Mouse (Mus musculus): ENCODE measurements around the gene Stox2.

The Stox2 gene

DNA sequence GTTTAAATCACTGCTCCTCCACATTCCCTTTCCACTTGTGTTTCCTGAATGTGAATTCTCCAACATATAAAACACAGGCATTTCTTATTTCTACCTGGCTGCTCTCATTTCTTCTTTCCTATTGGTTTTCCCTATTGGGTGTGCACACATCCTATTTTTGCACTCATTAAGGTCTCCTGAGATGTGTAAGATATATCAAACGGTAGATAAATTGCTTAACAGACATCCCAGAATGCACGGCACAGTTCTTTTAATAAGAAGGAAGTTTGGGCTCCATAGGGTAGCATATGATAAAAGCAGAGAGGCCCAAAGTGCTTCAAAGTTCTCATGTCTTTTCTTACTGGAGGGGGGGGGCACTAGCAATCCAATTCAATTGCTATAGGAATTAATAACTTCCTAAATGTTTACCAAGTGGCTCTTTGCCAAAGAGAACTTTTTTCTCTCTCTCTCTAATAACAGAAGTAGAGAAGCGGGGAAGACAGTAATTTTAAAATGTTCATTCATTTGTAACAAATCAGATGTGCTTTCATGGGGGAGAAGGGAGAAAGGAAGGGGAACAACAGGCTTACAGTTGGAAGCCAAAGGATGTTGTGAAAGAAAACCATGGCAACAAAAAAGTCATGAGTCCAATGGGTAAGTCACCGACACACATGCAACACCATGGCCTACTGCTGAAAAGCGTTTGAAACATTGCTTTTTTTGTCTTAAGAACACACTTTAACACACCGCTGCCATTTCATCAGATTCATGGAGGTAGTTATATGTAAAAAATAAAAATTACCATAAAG, 263.2 kb downstream of the Stox2 start:
- no peak for DNase-seq (ENCODE audit: low spot score in 2 of 2)

DNA sequence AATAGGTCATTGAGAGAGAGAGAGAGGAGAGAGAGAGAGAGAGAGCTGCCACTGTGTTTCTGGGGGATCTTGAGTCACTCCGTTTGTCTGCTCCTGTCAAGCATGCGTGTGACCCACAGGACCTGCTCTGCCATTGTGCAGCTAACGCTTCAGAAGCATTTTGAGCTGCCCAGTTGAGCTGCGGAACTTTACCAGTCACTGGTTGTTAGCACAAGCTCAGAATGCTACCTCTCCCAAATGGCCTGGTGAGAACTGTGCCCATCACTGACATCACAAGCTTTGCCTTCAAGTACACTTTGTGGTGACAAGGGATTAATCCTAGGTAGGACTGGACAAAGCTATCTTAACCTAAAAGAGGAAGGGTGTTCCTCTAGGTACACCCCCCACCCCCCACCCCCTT, 263.9 kb downstream of the Stox2 start:
- DNase-seq (ENCODE audit: low spot score in 2 of 2) = no peak

DNA sequence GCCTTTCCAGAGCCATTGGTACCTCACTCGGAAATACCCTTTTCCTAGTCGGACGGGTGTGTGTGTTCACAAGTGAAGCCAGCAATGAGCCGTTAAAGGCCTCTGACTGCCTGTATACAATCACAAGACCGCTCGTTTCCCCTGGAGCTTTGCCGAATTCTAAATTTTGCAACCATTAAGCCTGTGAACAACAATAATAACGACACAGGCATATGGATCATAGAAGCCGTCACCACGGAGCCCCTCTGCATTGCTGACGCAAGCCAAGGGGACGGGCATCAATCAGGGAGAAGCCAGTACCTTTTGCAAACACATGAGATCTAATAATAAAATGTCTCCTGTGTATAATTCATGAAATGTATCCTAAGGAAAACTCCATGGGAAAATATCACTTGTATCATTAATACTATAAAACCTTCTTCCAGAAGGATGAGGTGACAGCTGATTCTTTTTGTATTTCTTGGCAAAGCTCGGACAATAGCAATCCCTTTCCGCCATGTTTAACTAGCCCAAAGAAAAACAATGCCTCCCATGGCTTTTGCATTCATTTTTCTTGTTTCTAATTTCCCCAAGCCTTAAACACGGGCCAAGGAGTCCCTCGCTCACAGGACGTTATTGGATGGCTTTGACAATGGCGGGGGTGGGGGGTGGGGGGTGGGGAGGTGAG, 265.0 kb downstream of the Stox2 start:
- DNase-seq (ENCODE audit: low spot score in 2 of 2) = no peak

DNA sequence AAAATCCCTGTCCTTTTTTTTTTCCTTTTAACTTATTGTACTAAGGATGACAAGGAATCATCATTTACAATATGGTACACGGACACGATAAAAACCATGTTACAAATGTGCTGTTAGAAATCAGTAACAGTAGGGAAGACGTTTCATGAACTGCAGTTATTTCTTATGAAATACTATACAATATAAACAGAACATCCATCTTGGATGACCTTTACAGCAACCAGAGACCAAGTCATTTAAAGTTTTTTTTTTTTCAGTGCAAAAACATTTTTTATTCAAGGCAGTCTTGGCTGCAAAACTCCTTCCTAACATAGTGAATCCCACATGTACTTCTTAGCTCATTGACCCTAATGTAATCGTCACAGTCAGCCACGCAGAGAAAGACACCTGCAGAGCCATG, 266.0 kb downstream of the Stox2 start:
- DNase-seq (ENCODE audit: low spot score in 2 of 2) = no peak

DNA sequence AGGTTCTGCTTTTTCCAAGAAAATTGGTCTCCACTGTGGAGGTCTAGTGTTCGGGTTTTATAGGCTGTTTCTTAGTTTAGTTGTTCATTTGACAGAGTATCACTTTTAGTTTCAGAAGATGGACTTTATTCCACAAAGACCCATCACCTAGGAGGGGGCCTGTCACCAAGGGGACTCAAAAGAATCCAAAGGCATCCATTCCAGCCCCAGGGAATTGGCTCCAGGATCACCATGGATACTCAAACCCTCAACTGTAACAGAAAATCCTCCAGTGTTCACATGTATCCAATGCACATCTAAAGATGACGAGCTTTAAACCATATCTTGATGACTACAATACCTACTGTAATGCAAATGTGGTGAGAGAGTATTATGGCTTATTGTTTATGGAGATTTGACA, 267.4 kb downstream of the Stox2 start:
- DNase-seq (ENCODE audit: low spot score in 2 of 2) = no peak

DNA sequence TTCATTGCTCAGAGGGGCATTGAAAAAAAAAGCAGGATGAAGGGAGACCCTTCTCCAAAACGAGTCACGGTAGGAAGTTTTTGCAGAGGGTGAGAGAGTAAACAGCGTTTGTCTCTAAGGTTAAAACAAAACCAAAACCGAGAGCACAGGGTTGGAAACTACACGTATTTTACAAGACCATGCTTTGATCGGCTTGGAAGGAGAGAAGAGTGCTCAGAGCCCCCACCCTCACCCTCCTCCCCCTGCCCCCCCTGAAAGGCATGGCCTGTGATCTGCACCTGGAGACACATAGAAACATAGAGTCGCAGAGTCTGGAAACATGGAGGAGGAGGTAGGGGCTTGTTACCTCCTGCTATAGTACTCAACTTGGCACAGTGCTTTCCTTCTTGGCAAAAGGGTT, 272.3 kb downstream of the Stox2 start:
- no peak for DNase-seq (ENCODE audit: low spot score in 2 of 2)

DNA sequence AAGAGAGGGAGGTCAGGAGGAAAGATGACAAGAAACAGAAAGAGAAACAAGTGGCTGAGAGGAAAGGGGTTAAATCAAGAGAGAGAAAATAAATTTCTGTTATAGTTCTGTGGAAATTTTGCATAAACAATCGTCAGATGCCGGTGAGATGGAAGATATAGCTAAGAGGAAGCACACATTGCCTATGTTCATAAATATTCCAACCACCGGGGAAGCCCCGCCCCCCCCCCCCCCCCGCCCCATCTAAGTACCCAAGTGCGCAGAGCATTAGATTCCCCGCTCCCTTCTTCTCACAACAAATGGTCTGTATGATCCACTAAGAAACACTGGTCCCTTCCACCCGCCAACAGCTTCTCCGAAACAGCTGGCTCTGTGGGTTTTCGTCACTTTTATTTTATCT, 273.3 kb downstream of the Stox2 start:
- no peak for DNase-seq (ENCODE audit: low spot score in 2 of 2)

DNA sequence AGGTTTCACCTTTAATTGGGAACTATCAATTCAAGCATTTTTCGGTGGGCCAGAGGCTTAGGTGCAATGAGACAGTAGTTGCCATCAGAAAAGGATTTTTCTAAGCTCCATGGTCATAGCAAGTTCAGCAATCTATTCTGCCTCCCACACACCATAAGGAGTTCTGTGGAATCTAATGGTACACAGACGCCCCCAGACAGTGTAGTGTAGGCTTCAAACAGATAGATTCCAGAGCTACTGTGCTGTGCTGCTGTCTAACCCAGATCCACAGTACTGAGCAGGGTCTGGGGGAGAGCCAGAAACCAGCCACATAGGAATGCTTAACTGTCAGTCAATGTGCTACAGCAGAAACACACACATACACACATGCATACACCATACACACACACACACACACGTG, 285.5 kb downstream of the Stox2 start:
- peak; percentile 39 to 49 for DNase-seq (ENCODE audit: low spot score in 2 of 2)

DNA sequence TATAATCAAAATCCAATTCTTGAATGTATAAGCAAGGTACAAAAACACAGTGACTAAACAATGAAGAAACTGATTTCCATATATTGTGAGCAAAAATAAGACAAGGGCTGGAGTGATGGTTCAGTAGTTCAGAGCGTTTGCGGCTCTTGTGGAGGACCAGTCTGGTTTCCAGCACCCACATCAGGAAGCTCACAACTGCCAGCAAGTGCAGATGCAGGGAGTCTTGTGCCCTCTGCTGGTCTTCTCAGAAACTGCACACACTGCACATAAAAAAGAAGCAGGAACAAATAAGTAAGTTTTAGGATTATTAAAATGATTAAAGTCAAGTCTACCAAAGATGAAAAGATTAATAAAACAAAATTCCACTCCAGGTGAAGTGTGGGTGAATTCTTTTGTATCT, 291.6 kb downstream of the Stox2 start:
- DNase-seq (ENCODE audit: low spot score in 2 of 2) = no peak

DNA sequence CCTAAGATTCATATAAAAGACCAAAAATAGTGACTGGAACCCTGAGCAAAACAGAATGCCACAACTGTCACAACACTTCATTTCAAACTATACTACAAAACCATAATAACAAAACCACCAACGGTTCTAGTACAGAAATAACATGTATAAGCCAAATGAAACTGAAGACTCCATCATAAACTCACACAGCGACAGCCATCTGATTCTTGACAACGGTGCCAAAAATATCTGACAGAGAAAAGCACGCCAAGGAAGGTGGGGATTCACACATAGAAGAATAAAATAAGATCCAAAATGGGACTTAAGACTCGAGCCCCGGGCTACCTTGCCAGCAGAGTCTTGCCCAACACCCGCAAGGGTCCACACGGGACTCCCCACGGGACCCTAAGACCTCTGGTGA, 300.9 kb downstream of the Stox2 start:
- no peak for DNase-seq (ENCODE audit: low spot score in 2 of 2)

DNA sequence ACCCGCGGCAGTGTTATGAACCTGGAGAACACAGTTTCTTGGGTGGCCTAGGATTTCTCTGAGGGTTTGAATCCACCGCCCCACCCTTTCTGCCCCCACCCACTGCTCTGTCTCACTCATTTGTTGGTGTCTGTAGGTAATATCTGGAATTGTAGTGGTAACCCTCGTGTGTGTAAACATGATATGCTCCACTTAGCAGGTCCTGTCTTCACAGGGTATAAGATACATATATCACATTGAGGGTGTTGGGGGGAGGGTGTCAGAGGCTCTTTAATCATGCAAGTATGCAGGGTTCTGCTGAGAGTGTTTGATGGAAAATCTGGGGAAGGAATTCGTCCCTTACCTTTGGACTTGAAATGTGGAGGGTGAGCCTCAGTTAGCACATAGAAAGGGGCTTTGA, 310.1 kb downstream of the Stox2 start:
- DNase-seq (ENCODE audit: low spot score in 2 of 2) = no peak

DNA sequence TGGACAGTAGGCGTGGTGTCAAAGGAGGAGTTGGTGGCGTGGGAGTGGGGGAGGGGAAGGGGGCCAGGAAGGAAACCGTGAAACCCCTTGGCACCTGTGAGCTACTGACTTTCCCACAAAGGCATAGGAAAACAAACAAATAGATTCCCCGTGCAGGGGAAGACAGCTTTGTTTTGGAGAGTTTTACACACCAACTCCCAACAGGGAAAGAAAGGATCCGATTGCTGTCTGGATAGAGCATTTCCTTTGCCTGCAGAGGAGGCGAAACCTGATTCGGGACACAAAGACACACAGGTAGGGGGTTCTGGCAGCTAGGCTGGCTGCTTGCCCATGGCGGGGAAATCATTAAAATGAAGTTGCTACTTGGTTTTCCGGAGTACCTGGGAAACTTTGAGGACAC, 310.6 kb downstream of the Stox2 start:
- DNase-seq (ENCODE audit: low spot score in 2 of 2) = no peak

DNA sequence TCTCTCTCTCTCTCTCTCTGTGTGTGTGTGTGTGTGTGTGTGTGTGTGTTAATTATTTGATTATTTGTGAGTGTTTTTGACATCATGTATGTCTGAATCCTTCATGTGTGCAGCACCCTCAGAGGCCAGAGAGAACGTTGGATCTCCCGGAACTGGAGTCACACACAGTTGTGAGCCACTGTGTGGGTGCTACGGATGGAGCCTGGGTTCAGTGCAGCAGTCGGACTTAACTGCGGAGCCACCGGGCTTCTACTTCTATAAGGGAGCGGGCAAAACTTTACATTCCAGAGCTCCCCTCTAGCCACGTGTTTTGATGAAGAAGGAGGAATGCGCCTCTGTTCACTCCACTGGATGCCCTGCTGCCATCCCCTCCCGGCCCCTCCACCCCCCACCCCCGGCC, 311.4 kb downstream of the Stox2 start:
- DNase-seq (ENCODE audit: low spot score in 2 of 2) = no peak

DNA sequence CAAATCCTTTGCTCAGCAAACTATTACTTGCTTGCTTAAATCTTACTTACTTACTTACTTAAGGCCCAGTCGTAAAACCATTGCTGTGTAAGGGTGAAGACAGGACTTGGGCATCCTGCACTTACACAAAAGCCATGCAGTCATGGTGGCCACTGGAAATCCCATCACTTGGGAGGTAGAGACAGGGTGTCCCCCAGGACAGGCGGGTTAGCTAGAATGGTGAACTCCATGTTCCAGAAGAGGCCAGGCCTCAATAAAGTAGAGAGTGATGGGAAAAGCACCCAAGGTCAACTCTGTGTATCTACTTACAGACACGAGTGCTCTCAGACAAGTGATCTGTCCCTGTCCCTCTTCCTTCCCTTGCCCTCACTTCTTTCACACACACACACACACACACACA, 312.8 kb downstream of the Stox2 start:
- no peak for DNase-seq (ENCODE audit: low spot score in 2 of 2)

Data from right cerebral cortex, adult 2 months (tissue).